Mouse (Mus musculus) layer of hippocampus, postnatal 25 days (tissue): Measurements from ENCODE around the gene Calb2. TPM values are rescaled to one million over a fixed set of nuclear protein-coding genes. Genes with fewer than 3 reads are reported as not detected.

ENCODE experiments used
- DNase-seq, 2 experiments: peaks; one replicate each; pipeline ENCODE4 v3.0.0; 2022; ENCODE audit warnings: mixed read lengths in 2 of 2, low spot score in 1 of 2; ENCODE audit errors: extremely low spot score in 1 of 2
- total RNA-seq, 2 experiments: library from RNA; stranded (reverse); gene quantifications; 2 replicates each; pipeline ENCODE4 v1.2.3; 2021

Calb2 gene
- total RNA-seq, result 10 to 100 TPM; 45.5 to 55.4 TPM

DNA sequence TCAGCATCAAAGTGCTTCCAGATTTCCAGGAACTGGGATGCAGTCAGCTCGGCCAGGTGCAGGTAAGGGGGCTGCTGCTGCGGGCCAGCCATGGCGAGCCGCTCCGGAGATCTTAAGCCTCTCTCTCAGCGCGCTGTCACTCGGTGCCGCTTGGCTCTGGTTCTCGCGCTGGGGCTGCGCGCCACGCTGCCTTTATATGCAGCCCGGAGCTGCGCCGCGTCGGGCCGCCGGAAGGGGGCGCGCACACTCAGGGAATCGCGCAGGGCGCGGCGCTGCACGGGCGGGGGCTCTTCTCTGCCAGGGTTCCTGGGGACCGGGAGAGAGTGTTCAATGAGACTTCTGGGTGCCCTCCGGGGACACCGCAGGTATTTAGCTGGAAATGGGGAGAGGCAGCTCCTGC is at the start of gene Calb2:
Gene Calb2 (minus strand): TSS at position 165 of the 400 bp plus-strand sequence.
- peak; percentile 71 to 87 for DNase-seq

GRCm38 (mm10) chr8:110217681-110218131 is 49.7 kb upstream of the Calb2 start:
- peak; percentile 98 for DNase-seq

- peak in 1 of 2 experiments; percentile 9 for DNase-seq
These were observed 49.2 kb upstream of the Calb2 start for GRCm38 (mm10) chr8:110217198-110217597.

DNA sequence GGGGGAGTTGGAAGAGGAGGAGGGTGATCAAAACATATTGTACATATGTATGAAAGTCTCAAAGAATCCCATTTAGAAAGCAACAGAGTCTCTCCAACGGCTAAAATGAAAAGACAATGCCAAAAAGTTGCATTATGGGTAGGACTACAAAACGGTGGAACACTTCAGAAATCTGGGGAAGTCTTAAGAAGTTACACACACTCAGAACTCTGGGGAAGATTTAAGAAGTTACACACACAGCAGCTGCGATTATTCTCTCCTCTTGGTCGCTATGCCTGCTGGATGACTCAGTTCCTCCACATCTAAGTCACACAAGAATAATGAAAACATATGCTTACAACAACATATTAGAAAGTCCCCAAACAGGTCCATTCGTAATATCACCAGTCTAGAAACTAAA is 48.2 kb upstream of the Calb2 start:
- no peak for DNase-seq

GRCm38 (mm10) chr8:110215365-110215764 is 47.4 kb upstream of the Calb2 start, which contains the start of gene Cmtr2:
Gene Cmtr2, plus strand, starts transcription at chr8:110215665.
- no peak for DNase-seq

GRCm38 (mm10) chr8:110201806-110202205 is 33.8 kb upstream of the Calb2 start:
- peak in 1 of 2 experiments; percentile 49 for DNase-seq

- DNase-seq, result peak in 1 of 2 experiments; percentile 38
These were observed 28.7 kb upstream of the Calb2 start for GRCm38 (mm10) chr8:110196678-110197077.

DNA sequence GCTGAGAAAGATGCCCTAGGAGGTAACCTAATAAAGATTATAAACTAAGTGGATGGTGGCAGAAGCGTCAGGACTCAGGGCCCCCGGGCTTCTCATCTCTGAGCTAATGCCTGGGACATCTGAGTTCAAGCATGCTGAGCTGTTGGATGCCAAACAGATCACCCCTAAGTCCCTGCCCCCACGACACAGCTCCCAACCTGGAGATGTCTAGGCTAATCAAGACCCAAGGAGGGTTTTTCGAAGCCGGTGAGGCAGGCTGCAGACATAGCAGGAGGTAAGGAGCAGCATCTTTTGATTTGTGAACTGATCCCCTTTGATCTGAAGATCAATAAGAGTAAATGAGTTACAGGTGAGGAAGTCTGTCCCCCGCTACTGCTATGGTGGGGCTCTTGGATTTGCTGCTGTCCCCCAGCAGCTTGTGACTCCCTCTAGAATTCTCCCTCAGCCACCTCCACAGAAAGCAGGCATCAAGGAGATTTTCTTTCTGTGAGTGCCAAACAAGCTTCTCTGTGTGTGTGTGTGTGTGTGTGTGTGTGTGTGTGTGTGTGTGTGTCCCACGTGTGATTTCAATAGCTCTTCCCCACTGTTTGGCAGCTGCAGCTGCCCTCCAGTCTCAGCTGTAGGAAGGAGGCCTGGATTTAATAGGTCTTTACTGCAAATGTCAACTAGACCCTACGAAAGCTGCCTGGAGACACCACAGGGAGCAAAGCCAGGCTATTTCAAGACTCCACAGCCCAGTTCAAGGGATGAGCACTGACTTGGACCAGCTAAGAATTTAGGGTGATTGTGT is 21.1 kb upstream of the Calb2 start:
- DNase-seq, result no peak

- no peak for DNase-seq
These were observed 17.5 kb upstream of the Calb2 start for GRCm38 (mm10) chr8:110185538-110185937.

GRCm38 (mm10) chr8:110183748-110184147 is 15.7 kb upstream of the Calb2 start:
- no peak for DNase-seq

GRCm38 (mm10) chr8:110182735-110183367 is 14.8 kb upstream of the Calb2 start:
- no peak for DNase-seq

DNA sequence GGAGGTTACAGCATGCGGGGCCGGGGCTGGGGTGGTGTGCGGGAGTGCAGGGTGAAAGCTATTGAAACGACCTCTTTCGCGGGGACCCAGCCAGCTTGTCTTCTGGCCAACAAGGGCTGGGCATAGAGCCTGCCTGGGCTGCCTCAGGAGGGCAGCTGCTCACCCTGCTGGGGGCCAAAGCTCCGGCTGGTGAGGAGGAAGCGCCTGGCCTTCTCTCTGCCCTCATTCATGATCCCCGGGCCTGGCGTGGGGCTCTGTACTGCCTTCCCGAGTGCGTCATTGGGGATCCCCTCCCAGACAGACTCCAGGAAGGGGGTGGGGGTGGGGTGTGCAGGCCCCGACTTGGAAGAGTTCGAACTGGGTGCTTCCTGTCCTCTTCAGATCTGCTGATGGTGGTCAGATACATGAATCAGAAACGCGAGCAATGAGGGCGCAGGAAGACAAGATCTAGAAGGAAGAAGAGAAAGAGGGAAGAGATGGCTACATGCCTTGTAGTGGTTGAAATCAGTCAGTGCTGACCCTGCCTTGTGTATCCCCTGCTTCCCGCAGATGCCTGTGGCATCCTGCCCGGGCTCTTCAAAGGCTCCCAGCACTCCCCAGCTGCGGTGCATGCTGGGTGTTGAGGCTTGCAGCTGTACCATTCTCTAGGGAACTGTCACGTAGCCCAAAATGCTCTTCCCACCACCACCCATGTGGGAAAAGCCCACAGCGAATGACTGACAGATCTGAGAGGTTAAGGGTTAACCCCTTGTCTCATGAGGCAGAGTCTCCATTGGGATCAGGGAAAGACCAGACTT is 9.5 kb upstream of the Calb2 start:
- peak in 1 of 2 experiments; percentile 21 for DNase-seq

GRCm38 (mm10) chr8:110174826-110175225 is 6.8 kb upstream of the Calb2 start:
- DNase-seq, result no peak

DNA sequence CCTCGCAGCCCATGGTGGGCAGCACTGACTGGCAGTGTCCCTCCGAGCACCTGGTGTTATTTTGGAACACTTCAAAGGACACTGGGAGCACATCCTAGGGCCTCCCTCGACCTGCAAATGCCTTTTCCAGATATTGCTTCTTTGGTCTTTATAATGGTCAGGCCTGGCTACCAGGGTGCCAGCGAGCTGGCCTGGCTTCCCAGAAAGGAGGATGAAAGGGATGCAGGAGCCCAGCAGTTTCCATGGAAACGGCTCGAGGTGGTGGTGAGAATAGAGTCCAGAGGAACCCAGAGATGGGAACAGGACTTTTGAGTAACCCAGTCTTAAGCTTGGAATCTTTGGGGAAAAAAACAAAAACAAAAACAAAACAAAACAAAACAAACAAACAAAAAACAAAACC is 4.2 kb upstream of the Calb2 start:
- no peak for DNase-seq

DNA sequence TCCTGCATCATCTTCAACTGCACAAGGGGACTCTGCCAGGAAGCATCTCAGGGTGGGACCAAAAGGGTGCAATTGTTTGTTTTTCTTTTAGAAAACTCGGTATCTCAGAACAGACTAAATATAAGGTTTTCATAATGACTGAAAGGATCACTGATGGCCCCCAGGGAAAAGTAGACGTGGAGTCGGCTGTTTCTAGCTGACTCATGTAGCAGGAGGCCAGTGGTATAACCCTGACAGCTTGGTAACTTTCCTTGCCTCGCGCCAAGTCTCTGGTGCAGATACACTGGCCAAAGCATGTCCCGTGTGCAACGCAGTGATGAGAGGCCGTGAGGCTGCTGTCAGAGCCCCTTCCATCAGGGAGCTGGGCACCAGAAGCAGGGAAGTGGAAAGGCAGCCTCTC is 1.7 kb downstream of the Calb2 start:
- DNase-seq, result no peak

DNA sequence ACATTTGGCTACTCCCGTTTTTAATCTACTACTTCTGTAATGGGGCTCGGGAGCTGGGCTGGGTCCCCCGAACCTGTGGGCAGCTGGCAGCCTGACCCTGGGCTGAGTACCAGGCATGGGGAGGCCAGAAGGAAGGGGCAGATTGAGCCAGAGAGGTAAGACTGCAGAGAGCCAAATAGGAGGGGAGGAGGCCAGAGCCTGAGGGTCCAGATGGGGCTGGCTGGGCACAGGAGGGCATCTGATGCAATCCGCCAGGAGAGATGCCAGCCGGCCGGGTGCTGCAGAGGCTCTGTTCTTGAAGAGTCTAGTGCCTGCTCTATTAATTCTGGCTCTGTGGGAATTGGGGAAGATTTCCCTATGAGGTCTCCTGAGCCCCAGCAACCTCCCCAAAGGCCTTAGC is 6.0 kb downstream of the Calb2 start:
- DNase-seq, result no peak

GRCm38 (mm10) chr8:110152951-110153350 is 15.1 kb downstream of the Calb2 start:
- no peak for DNase-seq

DNA sequence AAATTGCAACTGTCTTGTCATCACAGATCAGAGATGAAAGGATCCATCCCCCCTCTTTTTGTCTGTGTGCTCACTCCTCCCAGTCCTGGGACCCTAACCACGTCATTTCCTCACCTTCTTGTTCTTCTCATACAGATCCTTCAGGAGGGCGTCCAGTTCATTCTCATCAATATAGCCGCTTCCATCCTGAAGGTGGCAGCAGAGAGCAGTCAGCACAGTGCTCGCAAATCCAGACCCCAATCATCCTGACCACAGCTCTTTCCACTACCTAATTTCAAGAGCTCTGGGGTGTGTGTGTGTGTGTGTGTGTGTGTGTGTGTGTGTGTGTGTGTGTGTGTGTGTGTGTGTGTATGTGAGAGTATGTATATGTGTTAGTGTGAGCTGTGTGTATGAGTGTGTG is 22.5 kb downstream of the Calb2 start:
- DNase-seq, result peak; percentile 35 to 70

- no peak for DNase-seq
These were observed 27.2 kb downstream of the Calb2 start for GRCm38 (mm10) chr8:110140770-110141169.

DNA sequence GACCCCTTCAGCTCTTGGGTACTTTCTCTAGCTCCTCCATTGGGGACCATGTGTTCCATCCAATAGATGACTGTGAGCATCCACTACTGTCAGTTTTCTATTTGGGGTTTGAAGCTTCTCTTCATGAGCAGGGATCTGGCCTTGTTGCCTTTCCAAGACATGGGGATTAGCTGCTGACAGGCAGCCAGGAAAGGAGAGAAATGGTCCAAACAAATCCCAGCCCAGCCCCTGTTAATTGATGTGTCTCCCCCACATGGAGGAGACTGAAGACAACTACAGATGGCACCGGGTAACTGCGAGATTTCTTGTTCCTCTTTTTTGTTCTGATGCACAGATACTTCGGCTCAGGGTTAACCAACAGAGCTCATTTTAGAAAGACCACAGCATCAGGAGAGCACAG is 27.9 kb downstream of the Calb2 start:
- no peak for DNase-seq

DNA sequence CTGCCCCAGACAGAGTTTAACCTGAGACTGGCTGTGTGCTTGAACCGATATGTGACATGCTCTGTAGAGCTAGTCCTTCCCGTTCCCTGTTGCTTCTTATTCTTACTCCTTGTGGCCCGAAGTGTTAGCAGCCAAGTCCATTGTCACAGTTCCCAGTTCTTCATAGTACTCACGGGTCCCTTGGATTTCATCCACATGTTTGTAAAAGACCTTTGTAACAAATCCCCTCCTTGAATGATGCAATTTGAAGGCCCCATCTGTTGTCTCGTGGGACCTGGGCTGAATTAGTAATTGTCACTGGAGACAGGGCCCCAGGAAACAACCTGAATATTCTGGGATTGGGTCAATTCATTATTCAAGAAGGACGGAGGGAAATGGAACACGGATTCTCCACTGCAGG is 32.5 kb downstream of the Calb2 start:
- DNase-seq, result no peak
